ENCODE assay signal across 7 mouse cellular contexts in the genomic region with DNA sequence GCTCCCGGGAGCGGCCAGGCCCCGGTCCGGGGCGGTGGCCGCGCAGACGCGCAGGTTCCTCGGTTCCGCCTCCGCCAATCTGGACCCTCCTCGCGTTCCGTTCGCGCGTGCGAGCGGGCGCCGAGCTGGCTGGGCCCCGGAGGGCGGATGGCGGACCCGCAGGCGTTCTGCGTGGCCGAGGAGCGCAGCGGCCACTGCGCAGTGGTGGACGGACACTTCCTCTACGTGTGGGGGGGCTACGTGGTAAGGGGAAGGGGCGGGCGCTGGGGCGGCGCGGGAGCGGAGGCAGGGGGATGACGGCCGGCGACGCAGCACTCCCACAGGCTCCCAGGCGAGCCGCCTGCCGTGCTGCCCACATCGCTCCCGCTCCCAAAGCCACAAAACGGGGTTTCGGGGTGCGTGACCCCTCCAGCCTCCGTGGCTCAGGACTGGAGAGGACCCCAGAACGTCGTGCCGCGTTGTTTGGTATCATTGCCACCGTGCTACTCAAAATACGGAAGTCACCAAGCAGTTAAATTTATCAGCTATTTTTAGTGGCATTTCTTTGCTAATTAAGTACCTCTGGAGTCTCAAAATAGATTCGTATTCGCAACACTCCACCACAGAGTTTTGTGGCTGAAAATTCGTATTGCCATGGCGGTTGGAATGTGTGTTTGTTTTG. TPM values are rescaled to one million over a fixed set of nuclear protein-coding genes. Genes with fewer than 3 reads are reported as not detected.
DNase-seq lines count a peak whose midpoint lies in the region; ATAC-seq lines count a peak whose summit lies in the region.

No protein-coding gene starts in this region.

- H3K4me2 ChIP-seq in limb, embryonic 11.5 days (ENCODE audit: low read depth, severe bottlenecking) = peak overlapping the region; percentile 66
- peak overlapping the region; percentile 65 for H3K4me2 ChIP-seq in midbrain, embryonic 13.5 days (replicated peaks)

- under 1% methylated on average over 64 of the region's 64 CpGs for WGBS in embryonic facial prominence, embryonic 10.5 days
- under 1% methylated on average over 60 of the region's 64 CpGs for whole genome bisulfite sequencing in limb, embryonic 11.5 days
- under 1% methylated on average over 63 of the region's 64 CpGs for WGBS in midbrain, embryonic 13.5 days

- peak; percentile 43 for DNase-seq in adrenal gland, adult 8-10 months
- DNase-seq in embryonic facial prominence, embryonic 10.5 days (ENCODE audit: low spot score) = peak; percentile 87
- peak; percentile 47 for DNase-seq in kidney, adult 11 months
- peak; percentile 80 for DNase-seq in limb, embryonic 11.5 days (ENCODE audit: low spot score)
- peak; percentile 25 for DNase-seq in spleen, adult 12 weeks (ENCODE audit: low spot score)

- H3K27ac ChIP-seq in embryonic facial prominence, embryonic 10.5 days (replicated peaks) = peak overlapping the region; percentile 95
- peak overlapping the region; percentile 61; the same call in 1 of the 2 replicates for H3K27ac ChIP-seq in limb, embryonic 11.5 days (replicated peaks; ENCODE audit: low read depth, low read length)
- H3K27ac ChIP-seq in midbrain, embryonic 13.5 days = peak overlapping the region; percentile 85

- peaks cover 8% of the 10 kb centered on the region for H3K4me1 ChIP-seq in embryonic facial prominence, embryonic 10.5 days
- H3K4me1 ChIP-seq in limb, embryonic 11.5 days (ENCODE audit: control insufficient read depth, insufficient read depth, low read length) = no peaks in the 10 kb centered on the region
- H3K4me1 ChIP-seq in midbrain, embryonic 13.5 days (replicated peaks) = peaks cover 9% of the 10 kb centered on the region

- H3K27me3 ChIP-seq in embryonic facial prominence, embryonic 10.5 days (replicated peaks; ENCODE audit: low read depth, poor library complexity, severe bottlenecking) = no peaks in the 10 kb centered on the region
- H3K27me3 ChIP-seq in limb, embryonic 11.5 days (ENCODE audit: control insufficient read depth, insufficient read depth, low read length) = no peaks in the 10 kb centered on the region
- no peaks in the 10 kb centered on the region for H3K27me3 ChIP-seq in midbrain, embryonic 13.5 days

- peak; percentile 91 for ATAC-seq in granulocyte monocyte progenitor cell, adult 5-6 weeks (replicated peaks; ENCODE audit: poor library complexity, severe bottlenecking)
- peak; percentile 87 for ATAC-seq in limb, embryonic 11.5 days (ENCODE audit: insufficient number of reproducible peaks, low FRiP score, low TSS enrichment, low read depth)
- ATAC-seq in midbrain, embryonic 13.5 days = peak; percentile 97

- peak overlapping the region; percentile 88 for H3K9ac ChIP-seq in limb, embryonic 11.5 days (ENCODE audit: low read length)
- H3K9ac ChIP-seq in midbrain, embryonic 13.5 days (replicated peaks) = peak overlapping the region; percentile 92

- H3K4me3 ChIP-seq in embryonic facial prominence, embryonic 10.5 days = peak overlapping the region; percentile 85
- H3K4me3 ChIP-seq in limb, embryonic 11.5 days (ENCODE audit: low read depth, low read length) = peak overlapping the region; percentile 73
- H3K4me3 ChIP-seq in midbrain, embryonic 13.5 days (replicated peaks) = peak overlapping the region; percentile 68

- H3K9me3 ChIP-seq in embryonic facial prominence, embryonic 10.5 days = no peaks in the 10 kb centered on the region
- no peaks in the 10 kb centered on the region for H3K9me3 ChIP-seq in limb, embryonic 11.5 days (ENCODE audit: control insufficient read depth, low read length)
- H3K9me3 ChIP-seq in midbrain, embryonic 13.5 days = no peaks in the 10 kb centered on the region

- H3K36me3 ChIP-seq in embryonic facial prominence, embryonic 10.5 days (replicated peaks) = no peaks in the 10 kb centered on the region
- H3K36me3 ChIP-seq in limb, embryonic 11.5 days (ENCODE audit: control insufficient read depth, insufficient read depth, low read length) = no peaks in the 10 kb centered on the region
- H3K36me3 ChIP-seq in midbrain, embryonic 13.5 days = no peaks in the 10 kb centered on the region

RNA-seq across cellular contexts. Expression of a gene that starts 0.9 kb away (rescaled TPM):
- total RNA-seq in adrenal gland, adult 8-10 months (2022) = 10 to 100 TPM in 1 of 4 experiments, 1 to 10 TPM in 3; 5.8 to 10.7 (median 8.9) TPM
- 1.8 and 4.0 TPM in 2 replicates for polyA plus RNA-seq in embryonic facial prominence, embryonic 10.5 days (2016; fragmentation: Nextera tagmentation; extraction: Ambion mirVana)
- 2.5 and 2.9 TPM in 2 replicates for total RNA-seq in granulocyte monocyte progenitor cell, adult 5-6 weeks (2014; fragmentation: Nextera tagmentation)
- 3.5 and 3.8 TPM in 2 replicates for total RNA-seq in granulocyte monocyte progenitor cell, adult 5-6 weeks (2017)
- 1.7 and 4.7 TPM in 2 replicates for polyA plus RNA-seq in limb, embryonic 11.5 days (2014; fragmentation: Nextera tagmentation; extraction: Ambion mirVana)
- 9.1 and 10.5 TPM in 2 replicates for polyA plus RNA-seq in midbrain, embryonic 13.5 days (2015; fragmentation: Nextera tagmentation; extraction: Ambion mirVana)

RNA-seq across cellular contexts. Expression of a gene that starts 13.9 kb away (rescaled TPM):
- 1 to 10 TPM; 1.9 to 2.6 (median 2.4) TPM for total RNA-seq in adrenal gland, adult 8-10 months (2022)
- polyA plus RNA-seq in embryonic facial prominence, embryonic 10.5 days (2016; fragmentation: Nextera tagmentation; extraction: Ambion mirVana) = 28.8 and 32.0 TPM in 2 replicates
- total RNA-seq in granulocyte monocyte progenitor cell, adult 5-6 weeks (2014; fragmentation: Nextera tagmentation) = 51.2 and 56.8 TPM in 2 replicates
- total RNA-seq in granulocyte monocyte progenitor cell, adult 5-6 weeks (2017) = 46.4 and 58.8 TPM in 2 replicates
- polyA plus RNA-seq in limb, embryonic 11.5 days (2014; fragmentation: Nextera tagmentation; extraction: Ambion mirVana) = 32.7 and 38.4 TPM in 2 replicates
- 9.6 and 10.0 TPM in 2 replicates for polyA plus RNA-seq in midbrain, embryonic 13.5 days (2015; fragmentation: Nextera tagmentation; extraction: Ambion mirVana)

RNA-seq across cellular contexts. Expression of a gene that starts 37.8 kb away (rescaled TPM):
- total RNA-seq in adrenal gland, adult 8-10 months (2022) = 1 to 10 TPM; 3.6 to 7.2 (median 5.3) TPM
- 48.2 and 49.0 TPM in 2 replicates for polyA plus RNA-seq in embryonic facial prominence, embryonic 10.5 days (2016; fragmentation: Nextera tagmentation; extraction: Ambion mirVana)
- 7.2 and 16.0 TPM in 2 replicates for total RNA-seq in granulocyte monocyte progenitor cell, adult 5-6 weeks (2014; fragmentation: Nextera tagmentation)
- 13.7 and 38.3 TPM in 2 replicates for total RNA-seq in granulocyte monocyte progenitor cell, adult 5-6 weeks (2017)
- polyA plus RNA-seq in limb, embryonic 11.5 days (2014; fragmentation: Nextera tagmentation; extraction: Ambion mirVana) = 41.3 and 43.5 TPM in 2 replicates
- 15.8 and 19.0 TPM in 2 replicates for polyA plus RNA-seq in midbrain, embryonic 13.5 days (2015; fragmentation: Nextera tagmentation; extraction: Ambion mirVana)

RNA-seq across cellular contexts. Expression of a gene that starts 43.7 kb away (rescaled TPM):
- total RNA-seq in adrenal gland, adult 8-10 months (2022) = 1 to 10 TPM in 3 of 4 experiments, under 1 TPM in 1; 0.94 to 2.2 (median 1.5) TPM
- 15.4 and 17.0 TPM in 2 replicates for polyA plus RNA-seq in embryonic facial prominence, embryonic 10.5 days (2016; fragmentation: Nextera tagmentation; extraction: Ambion mirVana)
- 4.1 and 10.9 TPM in 2 replicates for total RNA-seq in granulocyte monocyte progenitor cell, adult 5-6 weeks (2014; fragmentation: Nextera tagmentation)
- total RNA-seq in granulocyte monocyte progenitor cell, adult 5-6 weeks (2017) = 2.2 and 8.1 TPM in 2 replicates
- 15.0 and 16.2 TPM in 2 replicates for polyA plus RNA-seq in limb, embryonic 11.5 days (2014; fragmentation: Nextera tagmentation; extraction: Ambion mirVana)
- 8.2 and 8.9 TPM in 2 replicates for polyA plus RNA-seq in midbrain, embryonic 13.5 days (2015; fragmentation: Nextera tagmentation; extraction: Ambion mirVana)

RNA-seq across cellular contexts. Expression of a gene that starts 45.0 kb away (rescaled TPM):
- 1 to 10 TPM; 5.1 to 8.0 (median 5.8) TPM for total RNA-seq in adrenal gland, adult 8-10 months (2022)
- polyA plus RNA-seq in embryonic facial prominence, embryonic 10.5 days (2016; fragmentation: Nextera tagmentation; extraction: Ambion mirVana) = 57.7 and 57.9 TPM in 2 replicates
- total RNA-seq in granulocyte monocyte progenitor cell, adult 5-6 weeks (2014; fragmentation: Nextera tagmentation) = 4.1 and 5.3 TPM in 2 replicates
- total RNA-seq in granulocyte monocyte progenitor cell, adult 5-6 weeks (2017) = 27.0 and 31.0 TPM in 2 replicates
- polyA plus RNA-seq in limb, embryonic 11.5 days (2014; fragmentation: Nextera tagmentation; extraction: Ambion mirVana) = 41.6 and 45.6 TPM in 2 replicates
- polyA plus RNA-seq in midbrain, embryonic 13.5 days (2015; fragmentation: Nextera tagmentation; extraction: Ambion mirVana) = 20.7 and 24.5 TPM in 2 replicates

Comparison
In these comparisons a context has a peak if more than half of its experiments do, and no peak if none do; other contexts are left out.
1. Peak in every context shown above with its lines: DNase-seq, ATAC-seq, H3K4me3 ChIP-seq and H3K27ac ChIP-seq.
2. DNase-seq: peak in every context shown above with its lines; median percentile 87 in embryonic facial prominence, embryonic 10.5 days; 80 in limb, embryonic 11.5 days; 47 in kidney, adult 11 months; 43 in adrenal gland, adult 8-10 months; 25 in spleen, adult 12 weeks.